Mouse (Mus musculus): ENCODE measurements around the gene Vmn1r213. TPM values are rescaled to one million over a fixed set of nuclear protein-coding genes. Genes with fewer than 3 reads are reported as not detected.

Vmn1r213 gene
- not detected in 2 replicates for total RNA-seq (2012; rRNA removed)
- not detected in 2 replicates for total RNA-seq (2014; rRNA removed)
- not detected in 2 replicates for polyA plus RNA-seq (2012; ENCODE audit: insufficient read length, low read depth)

DNA sequence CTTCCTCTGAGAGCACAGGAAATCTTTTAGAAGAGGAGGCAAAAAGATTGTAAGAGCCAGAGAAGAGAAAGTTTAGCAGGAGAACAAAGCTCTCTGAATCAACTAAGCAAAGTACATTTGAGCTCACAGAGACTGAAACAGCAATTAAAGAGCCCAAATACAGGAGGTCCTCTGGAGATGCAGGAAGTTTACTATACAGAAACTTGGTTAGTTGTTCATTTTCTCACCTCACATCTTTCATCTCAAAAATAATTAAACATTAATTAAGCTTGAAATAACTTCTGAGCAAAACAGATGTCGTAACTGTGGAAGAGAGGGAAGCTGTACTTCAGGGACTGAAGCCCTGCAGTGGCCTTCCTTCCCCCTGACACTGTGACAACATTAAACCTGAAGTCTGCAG, at the start of gene Vmn1r213:
Vmn1r213 (plus strand) TSS at position 301 of the 400 bp plus-strand sequence.
- Histone ChIP-seq H3K4me1 (ENCODE audit: control insufficient read depth in 1 of 2, insufficient read depth in 2 of 2) (no peaks in the 10 kb centered on the region), H3K27me3 (replicated peaks) (no peaks in the 10 kb centered on the region), H3K27ac (ENCODE audit: insufficient read depth, low read depth) (no peak within 1 kb of the TSS), H3K4me3 (replicated peaks in 1 of 3; ENCODE audit: low read depth in 2 of 3, low read length in 2 of 3, poor library complexity in 1 of 3) (no peak within 1 kb of the TSS), H3K79me2 (replicated peaks; ENCODE audit: control insufficient read depth, extremely low read depth, insufficient read depth, poor library complexity, severe bottlenecking) (no peaks in the 10 kb centered on the region), H3K9ac (ENCODE audit: insufficient read depth, low read depth) (no peak within 1 kb of the TSS), H3K9me3 (replicated peaks; ENCODE audit: low read length) (no peaks in the 10 kb centered on the region), H3K4me2 (ENCODE audit: insufficient read depth, low read depth, poor library complexity, severe bottlenecking) (no peak within 1 kb of the TSS), H3K36me3 (replicated peaks in 1 of 2; ENCODE audit: control insufficient read depth in 1 of 2, insufficient read depth in 1 of 2, low read length in 1 of 2) (no peaks in the 10 kb centered on the region)
- TF ChIP-seq CHD1 (IDR thresholded peaks at IDR 0.05; ENCODE audit: low read depth, low read length) (no peak), JUND (conservative IDR thresholded peaks at IDR 0.05; ENCODE audit: low read depth, low read length) (no peak), NELFE (IDR thresholded peaks at IDR 0.05; ENCODE audit: low read depth, low read length) (no peak), MAZ (IDR thresholded peaks at IDR 0.05; ENCODE audit: low read depth, low read length) (no peak), HCFC1 (IDR thresholded peaks at IDR 0.05; ENCODE audit: low read depth, low read length) (no peak)
- dilution Hi-C loops (cut with MboI; ENCODE audit: extremely low pct_ligation_motif_present, extremely low pct_unique_long_range_greater_than_20kb, low sequenced_read_pairs): no loop called here
- in situ Hi-C loops (cut with MboI; ENCODE audit: low pct_ligation_motif_present, low pct_unique_long_range_greater_than_20kb, low sequenced_read_pairs): no loop called here
- DNase-seq (ENCODE audit: extremely low read depth): no peak

GRCm38 (mm10) chr13:22990214-22990891, 17.1 kb upstream of the Vmn1r213 start:
- dilution Hi-C loops (cut with MboI; ENCODE audit: extremely low pct_ligation_motif_present, extremely low pct_unique_long_range_greater_than_20kb, low sequenced_read_pairs): no loop called here
- Histone ChIP-seq H3K4me2 (ENCODE audit: insufficient read depth, low read depth, poor library complexity, severe bottlenecking) (no peak overlapping the region), H3K9ac (ENCODE audit: insufficient read depth, low read depth) (no peak overlapping the region), H3K27me3 (replicated peaks) (no peaks in the 10 kb centered on the region), H3K27ac (ENCODE audit: insufficient read depth, low read depth) (no peak overlapping the region), H3K9me3 (replicated peaks; ENCODE audit: low read length) (no peaks in the 10 kb centered on the region), H3K4me1 (ENCODE audit: control insufficient read depth in 1 of 2, insufficient read depth in 2 of 2) (no peaks in the 10 kb centered on the region), H3K4me3 (replicated peaks in 1 of 3; ENCODE audit: low read depth in 2 of 3, low read length in 2 of 3, poor library complexity in 1 of 3) (no peak overlapping the region), H3K36me3 (replicated peaks in 1 of 2; ENCODE audit: control insufficient read depth in 1 of 2, insufficient read depth in 1 of 2, low read length in 1 of 2) (no peaks in the 10 kb centered on the region), H3K79me2 (replicated peaks; ENCODE audit: control insufficient read depth, extremely low read depth, insufficient read depth, poor library complexity, severe bottlenecking) (no peaks in the 10 kb centered on the region)
- in situ Hi-C loops (cut with MboI; ENCODE audit: low pct_ligation_motif_present, low pct_unique_long_range_greater_than_20kb, low sequenced_read_pairs): no loop called here
- TF ChIP-seq ZMIZ1 (IDR thresholded peaks at IDR 0.05; ENCODE audit: low read depth, low read length) (no peak), UBTF (IDR thresholded peaks at IDR 0.05; ENCODE audit: low read depth, low read length) (no peak), RCOR1 (conservative IDR thresholded peaks at IDR 0.05; ENCODE audit: low read depth, low read length) (no peak), ZNF384 (IDR thresholded peaks at IDR 0.05; ENCODE audit: low read depth, low read length) (no peak), MYC (IDR thresholded peaks at IDR 0.05; ENCODE audit: low read depth, low read length) (no peak), E2F4 (IDR thresholded peaks at IDR 0.05; ENCODE audit: insufficient replicate concordance, low read depth, low read length) (no peak), EP300 (IDR thresholded peaks at IDR 0.05; ENCODE audit: low read length) (no peak), MEF2A (IDR thresholded peaks at IDR 0.05; ENCODE audit: borderline replicate concordance, low read depth, low read length) (no peak), POLR2A (IDR thresholded peaks at IDR 0.05; ENCODE audit: low read depth, low read length) (no peak), TCF12 (IDR thresholded peaks at IDR 0.05; ENCODE audit: low read depth, low read length) (no peak)
- no peak for DNase-seq (ENCODE audit: extremely low read depth)

All from CH12.LX (cell line).